Comparison of ENCODE assay signal across 26 mouse cellular contexts in genomic region chr6:4677356-4677761, GRCm38 (mm10).
DNase-seq lines count a peak whose midpoint lies in the region; ATAC-seq and TF ChIP-seq lines count a peak whose summit lies in the region.
"Had no signal": no experiment of that assay in that cellular context is flagged by ENCODE, and none has a peak within 500 bp of the region (broad histone marks: within the 10 kb centered on the region; RNA-seq: fewer than 3 reads in every experiment).

No protein-coding gene starts in this region.

- H3K27ac ChIP-seq in hindbrain, embryonic 12.5 days: no peak overlapping the region
- H3K27ac ChIP-seq in hindbrain, postnatal 0 days: no peak overlapping the region
- H3K27ac ChIP-seq in forebrain, embryonic 12.5 days: no peak overlapping the region
- H3K27ac ChIP-seq: hindbrain, embryonic 15.5 days; intestine, embryonic 15.5 days; macrophage; stomach, postnatal 0 days had no signal

- no peaks in the 10 kb centered on the region for H3K9me3 ChIP-seq in hindbrain, embryonic 12.5 days (replicated peaks)
- H3K9me3 ChIP-seq in hindbrain, postnatal 0 days (ENCODE audit: low read length): no peaks in the 10 kb centered on the region
- H3K9me3 ChIP-seq in forebrain, embryonic 12.5 days: no peaks in the 10 kb centered on the region
- H3K9me3 ChIP-seq: hindbrain, embryonic 15.5 days; intestine, embryonic 15.5 days had no signal

- peaks cover 9% of the 10 kb centered on the region for H3K4me1 ChIP-seq in hindbrain, embryonic 12.5 days
- no peaks in the 10 kb centered on the region for H3K4me1 ChIP-seq in hindbrain, postnatal 0 days (ENCODE audit: insufficient read depth, low read length)
- peaks cover 10% of the 10 kb centered on the region for H3K4me1 ChIP-seq in forebrain, embryonic 12.5 days
- H3K4me1 ChIP-seq: hindbrain, embryonic 15.5 days; intestine, embryonic 15.5 days had no signal

- no peaks in the 10 kb centered on the region for H3K27me3 ChIP-seq in hindbrain, embryonic 12.5 days
- H3K27me3 ChIP-seq in hindbrain, postnatal 0 days (ENCODE audit: insufficient read depth, low read length): no peaks in the 10 kb centered on the region
- H3K27me3 ChIP-seq in forebrain, embryonic 12.5 days: no peaks in the 10 kb centered on the region
- H3K27me3 ChIP-seq: hindbrain, embryonic 15.5 days; intestine, embryonic 15.5 days had no signal

- no peak for TF ChIP-seq CTCF in hindbrain, postnatal 0 days (IDR thresholded peaks at IDR 0.05; ENCODE audit: low read depth)

- H3K9ac ChIP-seq in hindbrain, embryonic 12.5 days: no peak overlapping the region
- no peak overlapping the region for H3K9ac ChIP-seq in hindbrain, postnatal 0 days (replicated peaks; ENCODE audit: low read length)
- H3K9ac ChIP-seq in forebrain, embryonic 12.5 days: no peak overlapping the region
- H3K9ac ChIP-seq: hindbrain, embryonic 15.5 days; intestine, embryonic 15.5 days; liver, postnatal 0 days had no signal

- no peak for DNase-seq in hindbrain, postnatal 0 days (ENCODE audit: low spot score)
- peak; percentile 69 for DNase-seq in R1 (ENCODE audit: low read depth, low spot score)
- DNase-seq in retina, embryonic 14.5 days (ENCODE audit: low spot score): peak; percentile 60
- DNase-seq in adrenal gland, postnatal 10 days: no peak
- DNase-seq in heart, postnatal 14 days: no peak
- DNase-seq: adrenal gland, adult 2 months; cerebellum, adult 2 months; cerebellum, postnatal 25 days; gastrocnemius, postnatal 36 days; heart, postnatal 4 days; kidney, adult 8-10 months; kidney, postnatal 10 days; layer of hippocampus, postnatal 36 days; liver, postnatal 0 days; right cerebral cortex, adult 18-20 months; right cerebral cortex, postnatal 4 days; thymus, adult 2 months; thymus, postnatal 4 days had no signal

- 0 out of 2 replicates have a peak, but pooled peaks cover 2% of the 10 kb centered on the region for H3K36me3 ChIP-seq in hindbrain, embryonic 12.5 days
- no peaks in the 10 kb centered on the region for H3K36me3 ChIP-seq in hindbrain, postnatal 0 days (ENCODE audit: insufficient read depth, low read length)
- H3K36me3 ChIP-seq in forebrain, embryonic 12.5 days (replicated peaks): no peaks in the 10 kb centered on the region
- H3K36me3 ChIP-seq: hindbrain, embryonic 15.5 days; intestine, embryonic 15.5 days had no signal

- intact Hi-C loops in heart, postnatal 14 days (cut with DNase I): no loop called here

- WGBS in hindbrain, embryonic 12.5 days: 55% methylated on average over 1 of the region's 1 CpGs
- 29% methylated on average over 1 of the region's 1 CpGs for WGBS in hindbrain, postnatal 0 days
- 4% methylated on average over 1 of the region's 1 CpGs for WGBS in forebrain, embryonic 12.5 days

- no peak overlapping the region for H3K4me3 ChIP-seq in hindbrain, embryonic 12.5 days
- no peak overlapping the region for H3K4me3 ChIP-seq in hindbrain, postnatal 0 days (ENCODE audit: low read length)
- H3K4me3 ChIP-seq in forebrain, embryonic 12.5 days (replicated peaks): no peak overlapping the region
- H3K4me3 ChIP-seq: hindbrain, embryonic 15.5 days; intestine, embryonic 15.5 days had no signal

- ATAC-seq in hindbrain, embryonic 12.5 days (ENCODE audit: low FRiP score): 0 out of 2 replicates have a peak, but pooled peaks have one; percentile 6
- ATAC-seq in hindbrain, postnatal 0 days: no peak
- ATAC-seq in forebrain, embryonic 12.5 days (ENCODE audit: low FRiP score): peak; percentile 78; the same call in 1 of the 2 replicates
- ATAC-seq: intestine, embryonic 15.5 days; liver, postnatal 0 days; lung, postnatal 0 days had no signal

- no peak overlapping the region for H3K4me2 ChIP-seq in hindbrain, embryonic 12.5 days (replicated peaks)
- no peak overlapping the region for H3K4me2 ChIP-seq in hindbrain, postnatal 0 days (ENCODE audit: low read depth, low read length)
- H3K4me2 ChIP-seq in forebrain, embryonic 12.5 days: no peak overlapping the region
- H3K4me2 ChIP-seq: hindbrain, embryonic 15.5 days; intestine, embryonic 15.5 days; midbrain, embryonic 11.5 days had no signal

Comparison
In these comparisons a context has a peak if more than half of its experiments do, and no peak if none do; other contexts are left out.
1. DNase-seq: peak in R1 (single experiment) and retina, embryonic 14.5 days (single experiment); none in hindbrain, postnatal 0 days (single experiment), adrenal gland, postnatal 10 days (single experiment) and heart, postnatal 14 days (0 of 2).